Mouse (Mus musculus) thymus, adult 2 months (tissue): ENCODE results near the gene Scimp. TPM values are rescaled to one million over a fixed set of nuclear protein-coding genes. Genes with fewer than 3 reads are reported as not detected.

Experiments
- DNase-seq: peaks from one replicate; pipeline ENCODE4 v3.0.0; 2021
- H3K27ac ChIP-seq: fragments of 200-500 bp; 2 replicates; pipeline ENCODE4 v1.5.1; 2012; ENCODE audit warnings: low read length, control low read depth; ENCODE audit not compliant: control insufficient read depth, insufficient read depth
- H3K27me3 ChIP-seq: fragments of 200-500 bp; 2 replicates; pipeline ENCODE4 v1.6.1; 2012; ENCODE audit warnings: mild to moderate bottlenecking, low read length, moderate library complexity, mixed read lengths; ENCODE audit not compliant: control insufficient read depth, insufficient read depth
- H3K36me3 ChIP-seq: fragments of 200-500 bp; 2 replicates; pipeline ENCODE4 v1.6.1; 2012; ENCODE audit warnings: mild to moderate bottlenecking, low read length, moderate library complexity; ENCODE audit not compliant: control insufficient read depth, insufficient read depth
- H3K4me1 ChIP-seq: fragments of 200-500 bp; replicated peaks from 2 replicates; pipeline ENCODE4 v1.6.1; 2012; ENCODE audit warnings: low read length; ENCODE audit not compliant: control insufficient read depth, insufficient read depth
- H3K4me3 ChIP-seq: fragments of 200-500 bp; 2 replicates; pipeline ENCODE4 v1.5.1; 2012; ENCODE audit warnings: mild to moderate bottlenecking, low read length, control low read depth, moderate library complexity; ENCODE audit not compliant: control insufficient read depth, insufficient read depth
- CTCF ChIP-seq: fragments of 200-500 bp; IDR thresholded peaks from 2 replicates; pipeline ENCODE4 v1.5.1; 2012; ENCODE audit warnings: mild to moderate bottlenecking, control low read depth, low read length, moderate library complexity, borderline replicate concordance; ENCODE audit not compliant: control insufficient read depth, poor library complexity, insufficient read depth; ENCODE audit errors: extremely low read depth
- POLR2A ChIP-seq: fragments of 200-500 bp; IDR thresholded peaks from 2 replicates; pipeline ENCODE4 v1.6.1; 2012; ENCODE audit warnings: mild to moderate bottlenecking, low read length, control low read depth, moderate library complexity; ENCODE audit not compliant: control insufficient read depth, poor library complexity, insufficient read depth; ENCODE audit errors: extremely low read depth
- WGBS: fragments of 180-500 bp; shearing (Covaris S2); methylation state at CpG from one replicate; pipeline ENCODE4 v1.1.7; 2018; 5-methylcytosine and 5-hydroxymethylcytosine counted together
- polyA plus RNA-seq: library from polyadenylated mRNA; depleted of rRNA; stranded (reverse); fragments of >200 nt; gene quantifications from 2 replicates; pipeline ENCODE4 v1.2.3, GENCODE M21; 2012

The Scimp gene
- polyA plus RNA-seq, 1 experiment = 3.1 TPM

- no peak overlapping the region for H3K27ac ChIP-seq
- WGBS = 7% methylated on average over 7 of the region's 7 CpGs
Measured at GRCm38 (mm10) chr11:70755645-70756044, 56.7 kb downstream of the Scimp start.

GRCm38 (mm10) chr11:70754958-70755357, 57.4 kb downstream of the Scimp start:
- H3K36me3 ChIP-seq = no peaks in the 10 kb centered on the region
- H3K4me1 ChIP-seq = no peaks in the 10 kb centered on the region
- no peak for TF ChIP-seq CTCF
- no peak for TF ChIP-seq POLR2A
- no peaks in the 10 kb centered on the region for H3K27me3 ChIP-seq
- H3K27ac ChIP-seq = no peak overlapping the region
- 73% methylated on average over 7 of the region's 7 CpGs for WGBS
- no peak for DNase-seq
- no peak overlapping the region for H3K4me3 ChIP-seq

More at GRCm38 (mm10) chr11:70755645-70756044, 56.7 kb downstream of the Scimp start:
- H3K4me3 ChIP-seq = no peak overlapping the region
- peak; percentile 88 for DNase-seq
- TF ChIP-seq POLR2A (no peak), CTCF (no peak)
- H3K4me1 ChIP-seq = no peaks in the 10 kb centered on the region
- no peaks in the 10 kb centered on the region for H3K27me3 ChIP-seq
- no peaks in the 10 kb centered on the region for H3K36me3 ChIP-seq

- WGBS = 83% methylated on average over 4 of the region's 4 CpGs
- Histone ChIP-seq H3K27me3 (no peaks in the 10 kb centered on the region), H3K4me3 (no peak overlapping the region), H3K4me1 (no peaks in the 10 kb centered on the region), H3K27ac (no peak overlapping the region), H3K36me3 (no peaks in the 10 kb centered on the region)
- DNase-seq = no peak
- no peak for TF ChIP-seq POLR2A
- TF ChIP-seq CTCF = no peak
Measured at GRCm38 (mm10) chr11:70754476-70754875, 57.9 kb downstream of the Scimp start.

- H3K4me1 ChIP-seq = no peaks in the 10 kb centered on the region
- no peak overlapping the region for H3K27ac ChIP-seq
- H3K27me3 ChIP-seq = no peaks in the 10 kb centered on the region
- H3K36me3 ChIP-seq = no peaks in the 10 kb centered on the region
- TF ChIP-seq CTCF = no peak
- TF ChIP-seq POLR2A = no peak
- no peak for DNase-seq
- 98% methylated on average over 10 of the region's 10 CpGs for WGBS
- no peak overlapping the region for H3K4me3 ChIP-seq
Measured at GRCm38 (mm10) chr11:70753146-70753545, 59.2 kb downstream of the Scimp start.

- H3K27ac ChIP-seq = no peak overlapping the region
- 90% methylated on average over 4 of the region's 4 CpGs for WGBS
- no peaks in the 10 kb centered on the region for H3K4me1 ChIP-seq
- H3K4me3 ChIP-seq = no peak overlapping the region
- TF ChIP-seq POLR2A (no peak), CTCF (no peak)
- H3K27me3 ChIP-seq = no peaks in the 10 kb centered on the region
- DNase-seq = no peak
- no peaks in the 10 kb centered on the region for H3K36me3 ChIP-seq
Measured at GRCm38 (mm10) chr11:70752337-70753017, 59.9 kb downstream of the Scimp start.

- no peak overlapping the region for H3K4me3 ChIP-seq
- H3K27me3 ChIP-seq = no peaks in the 10 kb centered on the region
- H3K4me1 ChIP-seq = no peaks in the 10 kb centered on the region
- no peak for TF ChIP-seq CTCF
- no peak for TF ChIP-seq POLR2A
- no peak overlapping the region for H3K27ac ChIP-seq
- no peaks in the 10 kb centered on the region for H3K36me3 ChIP-seq
- WGBS = 86% methylated on average over 4 of the region's 4 CpGs
- no peak for DNase-seq
Measured at GRCm38 (mm10) chr11:70747876-70748545, 64.4 kb downstream of the Scimp start.
